Mouse (Mus musculus) forebrain, postnatal 0 days (tissue): ENCODE measurements around the gene Ikzf3. TPM values are rescaled to one million over a fixed set of nuclear protein-coding genes. Genes with fewer than 3 reads are reported as not detected.

Experiments used
- ATAC-seq: fragments of 200-750 bp; cut with Nextera tagmentation; 2 replicates; pipeline ENCODE4 v1.8.0; 2017; ENCODE audit warnings: mild to moderate bottlenecking, moderate library complexity
- DNase-seq: peaks from one replicate; pipeline ENCODE4 v3.0.0-alpha.2; 2015
- H3K27ac ChIP-seq: fragments of 300-500 bp; sonication (generic); 2 replicates; pipeline ENCODE4 v1.5.1; 2014; ENCODE audit warnings: low read depth, mild to moderate bottlenecking, antibody characterized with exemption, low read length, moderate library complexity, mixed read lengths
- H3K27me3 ChIP-seq: fragments of 300-500 bp; sonication (generic); 2 replicates; pipeline ENCODE4 v1.6.1; 2014; ENCODE audit warnings: mild to moderate bottlenecking, low read length, mixed read lengths; ENCODE audit not compliant: insufficient read depth
- H3K36me3 ChIP-seq: fragments of 300-500 bp; sonication (generic); 2 replicates; pipeline ENCODE4 v1.6.1; 2014; ENCODE audit warnings: mild to moderate bottlenecking, moderate library complexity; ENCODE audit not compliant: insufficient read depth
- H3K4me1 ChIP-seq: fragments of 300-500 bp; sonication (generic); 2 replicates; pipeline ENCODE4 v1.6.1; 2014; ENCODE audit warnings: antibody characterized with exemption; ENCODE audit not compliant: insufficient read depth
- H3K4me2 ChIP-seq: fragments of 300-500 bp; sonication (generic); 2 replicates; pipeline ENCODE4 v1.6.1; 2014; ENCODE audit warnings: low read depth, mild to moderate bottlenecking, moderate library complexity
- H3K4me3 ChIP-seq: fragments of 300-500 bp; sonication (generic); 2 replicates; pipeline ENCODE4 v1.5.1; 2014; ENCODE audit warnings: low read depth, low read length, mixed read lengths
- H3K9ac ChIP-seq: fragments of 300-500 bp; sonication (generic); 2 replicates; pipeline ENCODE4 v1.6.1; 2014; ENCODE audit warnings: mild to moderate bottlenecking
- H3K9me3 ChIP-seq: fragments of 300-500 bp; sonication (generic); 2 replicates; pipeline ENCODE4 v1.6.1; 2016; ENCODE audit warnings: low read length
- CTCF ChIP-seq: sonication (generic); IDR thresholded peaks from 2 replicates; pipeline ENCODE4 v1.5.1; 2016; ENCODE audit warnings: antibody characterized with exemption, control low read depth, low read depth
- WGBS: fragments of 180-500 bp; shearing (Covaris S2); extraction: QIAGEN DNeasy Blood & Tissue Kit; methylation state at CpG from one replicate; pipeline ENCODE4 v1.1.7; 2014; 5-methylcytosine and 5-hydroxymethylcytosine counted together
- polyA plus RNA-seq: library from polyadenylated mRNA; unstranded; fragments of >200 nt; fragmentation: Nextera tagmentation; extraction: Ambion mirVana; gene quantifications from 2 replicates; pipeline ENCODE4 v1.2.1, GENCODE M21; 2015
- total RNA-seq: library from RNA; depleted of rRNA; stranded (reverse); fragments of >200 nt; gene quantifications from 2 replicates; pipeline ENCODE4 v1.2.3, GENCODE M21; 2014

The Ikzf3 gene
- total and polyA plus RNA-seq, 2 experiments from 2014 or later: 0.14 to 0.21 TPM

- 89% methylated on average over 3 of the region's 3 CpGs for WGBS
- no peak overlapping the region for H3K4me3 ChIP-seq
- no peak for TF ChIP-seq CTCF
These were observed 37.4 kb upstream of the Ikzf3 start for GRCm38 (mm10) chr11:98583265-98583552.

DNA sequence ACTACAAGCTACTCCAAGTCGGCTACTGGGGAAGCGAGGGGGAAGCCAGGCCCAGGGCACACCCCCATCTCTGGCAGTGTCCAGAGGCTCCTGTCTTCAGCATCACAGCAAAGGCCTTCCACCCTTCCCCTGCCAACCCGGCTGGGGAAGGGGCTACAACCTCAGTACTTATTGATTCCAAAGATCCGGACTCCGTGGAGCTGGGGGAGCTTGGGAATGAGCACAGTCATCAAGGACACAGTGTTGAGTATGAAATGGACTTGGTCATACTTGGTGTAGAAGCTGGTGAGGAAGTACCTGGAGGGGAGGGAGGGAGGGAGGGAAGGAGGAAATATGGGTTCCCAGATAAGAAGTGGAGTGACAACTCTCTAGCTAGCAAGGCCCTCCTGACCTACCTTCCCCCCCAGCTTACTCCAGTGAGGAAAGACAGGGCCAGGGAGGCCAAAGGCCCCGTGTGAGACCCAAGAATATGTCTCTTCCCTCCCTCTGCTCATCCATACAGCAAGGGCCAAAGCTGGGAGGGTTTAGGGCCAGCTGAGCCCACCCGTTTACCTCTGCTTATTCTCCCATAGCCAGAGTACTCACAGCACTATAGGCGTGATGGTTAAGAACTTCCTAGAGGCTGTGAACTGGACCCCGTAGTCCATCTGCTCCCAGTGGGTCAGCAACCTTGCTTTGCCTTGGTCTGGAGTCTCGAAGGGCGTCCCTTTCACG, 36.9 kb upstream of the Ikzf3 start:
- Histone ChIP-seq H3K4me3 (no peak overlapping the region), H3K27ac (no peak overlapping the region), H3K4me1 (peaks cover 15% of the 10 kb centered on the region), H3K27me3 (no peaks in the 10 kb centered on the region), H3K9ac (no peak overlapping the region), H3K36me3 (peaks cover 25% of the 10 kb centered on the region), H3K9me3 (no peaks in the 10 kb centered on the region), H3K4me2 (no peak overlapping the region)
- DNase-seq (no peak), ATAC-seq (no peak)
- no peak for TF ChIP-seq CTCF
- 93% methylated on average over 12 of the region's 12 CpGs for WGBS

More at GRCm38 (mm10) chr11:98583265-98583552, 37.4 kb upstream of the Ikzf3 start:
- Histone ChIP-seq H3K27ac (no peak overlapping the region), H3K27me3 (no peaks in the 10 kb centered on the region), H3K9me3 (no peaks in the 10 kb centered on the region), H3K36me3 (peaks cover 25% of the 10 kb centered on the region), H3K4me1 (peaks cover 20% of the 10 kb centered on the region), H3K4me2 (no peak overlapping the region), H3K9ac (no peak overlapping the region)
- DNase-seq (no peak), ATAC-seq (no peak)

DNA sequence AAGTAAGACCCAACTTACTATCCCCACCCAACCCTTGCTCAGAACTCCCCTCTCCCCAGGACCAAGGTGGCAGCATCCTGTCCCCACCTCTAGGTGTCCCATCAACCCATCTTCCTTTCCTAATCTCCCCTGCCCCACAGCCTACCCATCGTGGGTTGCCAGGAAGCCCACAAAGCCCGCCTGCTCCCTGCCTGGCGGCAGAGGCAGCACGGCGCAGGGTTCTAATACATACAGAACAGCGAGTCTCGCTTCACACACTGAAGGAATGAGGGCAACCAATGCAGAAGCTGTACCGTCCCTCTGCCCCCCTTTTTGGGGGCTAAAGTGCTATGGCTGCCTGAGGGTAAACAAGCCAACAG, 36.2 kb upstream of the Ikzf3 start:
- Histone ChIP-seq H3K27me3 (no peaks in the 10 kb centered on the region), H3K4me2 (no peak overlapping the region), H3K9ac (no peak overlapping the region), H3K27ac (no peak overlapping the region), H3K4me3 (no peak overlapping the region), H3K4me1 (peaks cover 11% of the 10 kb centered on the region; the same call in 1 of the 2 replicates), H3K9me3 (no peaks in the 10 kb centered on the region), H3K36me3 (peaks cover 25% of the 10 kb centered on the region)
- DNase-seq (no peak), ATAC-seq (no peak)
- no peak for TF ChIP-seq CTCF
- WGBS: 80% methylated on average over 8 of the region's 8 CpGs

DNA sequence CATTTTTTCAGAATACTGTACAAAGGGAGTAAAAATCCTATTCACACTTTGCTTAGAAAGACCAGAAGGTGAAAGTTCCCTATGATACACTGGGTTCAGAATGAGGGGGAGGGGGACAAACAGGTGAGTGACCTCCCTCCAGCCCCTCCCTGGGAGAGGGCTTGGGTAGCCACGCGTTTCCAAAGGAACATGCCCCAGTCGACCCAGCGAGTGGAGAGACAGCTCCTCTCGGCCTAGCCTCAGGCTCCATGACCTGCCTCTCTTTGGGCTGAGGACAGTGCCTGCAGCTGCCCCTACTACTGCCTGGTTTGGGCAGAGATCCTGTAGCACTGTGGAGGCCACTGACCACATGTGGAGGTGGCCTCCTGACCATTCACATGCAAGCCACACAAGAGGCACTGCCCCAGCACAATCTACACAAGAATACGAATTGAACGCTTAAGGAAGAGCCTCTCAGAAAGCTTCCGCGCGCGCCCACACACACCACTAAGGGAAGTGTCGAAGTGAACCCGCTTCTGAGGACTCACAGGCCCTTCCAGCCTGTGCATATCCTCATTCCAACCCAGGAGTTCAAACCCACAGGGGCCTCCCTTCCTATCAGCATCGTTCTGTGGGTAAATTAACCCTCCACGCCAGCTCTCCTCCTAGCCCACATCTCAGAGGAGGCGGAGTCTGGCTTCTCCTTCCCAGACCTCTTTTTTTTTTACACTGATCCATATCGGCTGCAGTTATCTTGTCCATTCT, 35.6 kb upstream of the Ikzf3 start:
- peaks cover 11% of the 10 kb centered on the region; the same call in 1 of the 2 replicates for H3K4me1 ChIP-seq
- H3K36me3 ChIP-seq: peaks cover 25% of the 10 kb centered on the region
- H3K27ac ChIP-seq: no peak overlapping the region
- no peak overlapping the region for H3K4me2 ChIP-seq
- WGBS: 68% methylated on average over 17 of the region's 17 CpGs
- no peak for TF ChIP-seq CTCF
- H3K4me3 ChIP-seq: no peak overlapping the region
- H3K9ac ChIP-seq: no peak overlapping the region
- H3K9me3 ChIP-seq: no peaks in the 10 kb centered on the region
- no peak for ATAC-seq
- no peaks in the 10 kb centered on the region for H3K27me3 ChIP-seq
- no peak for DNase-seq

- Histone ChIP-seq H3K27ac (no peak overlapping the region), H3K4me3 (no peak overlapping the region), H3K27me3 (no peaks in the 10 kb centered on the region), H3K4me1 (peaks cover 1% of the 10 kb centered on the region; the same call in 1 of the 2 replicates), H3K36me3 (peaks cover 25% of the 10 kb centered on the region), H3K9ac (no peak overlapping the region), H3K9me3 (no peaks in the 10 kb centered on the region), H3K4me2 (no peak overlapping the region)
- ATAC-seq: no peak
- no peak for DNase-seq
- WGBS: 67% methylated on average over 16 of the region's 16 CpGs
- no peak for TF ChIP-seq CTCF
These were observed 34.7 kb upstream of the Ikzf3 start for GRCm38 (mm10) chr11:98580301-98581121.

DNA sequence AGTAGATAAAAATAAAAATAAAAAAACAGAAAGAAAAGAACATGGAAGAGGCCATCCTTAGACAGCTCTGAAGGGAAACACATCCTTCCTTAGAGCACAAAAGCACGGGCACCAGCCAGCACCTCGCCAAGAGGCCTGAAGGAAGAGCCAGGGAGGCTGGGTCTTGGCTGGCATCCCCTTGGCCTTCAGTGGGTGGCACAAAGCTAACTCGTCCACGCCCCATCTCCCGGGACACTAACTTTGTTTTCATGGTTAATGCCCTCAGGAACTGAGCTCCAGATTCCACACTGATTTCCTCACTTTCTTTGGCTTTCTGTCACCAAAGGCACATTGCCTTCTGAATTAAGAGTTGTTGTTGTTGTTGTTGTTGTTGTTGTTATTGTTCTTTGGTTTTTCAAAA, 31.9 kb upstream of the Ikzf3 start:
- H3K4me2 ChIP-seq: no peak overlapping the region
- no peak for DNase-seq
- H3K27me3 ChIP-seq: no peaks in the 10 kb centered on the region
- TF ChIP-seq CTCF: no peak
- H3K27ac ChIP-seq: no peak overlapping the region
- no peaks in the 10 kb centered on the region for H3K4me1 ChIP-seq
- peaks cover 16% of the 10 kb centered on the region for H3K36me3 ChIP-seq
- no peak overlapping the region for H3K4me3 ChIP-seq
- ATAC-seq: no peak
- WGBS: 70% methylated on average over 5 of the region's 5 CpGs
- no peak overlapping the region for H3K9ac ChIP-seq
- H3K9me3 ChIP-seq: no peaks in the 10 kb centered on the region

DNA sequence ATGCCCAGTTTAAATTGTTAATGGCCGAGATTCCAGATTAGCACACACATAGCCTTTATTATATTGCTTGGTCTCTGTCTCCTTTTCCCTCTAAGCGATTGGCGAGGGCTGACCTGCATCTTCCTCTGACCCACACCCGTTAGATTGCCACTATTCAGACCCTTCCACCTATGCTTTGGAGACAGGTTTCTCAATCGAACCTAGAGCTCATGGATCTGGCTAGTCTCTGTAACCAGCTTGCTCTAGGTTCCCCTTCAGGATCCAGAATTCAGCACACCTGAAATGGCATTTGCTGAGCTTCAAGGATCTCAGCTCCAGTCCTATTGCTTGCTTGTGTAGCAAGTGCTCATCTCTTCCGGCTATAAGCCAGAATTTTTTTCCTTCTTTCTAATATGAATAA, 23.6 kb upstream of the Ikzf3 start:
- no peaks in the 10 kb centered on the region for H3K27me3 ChIP-seq
- DNase-seq (no peak), ATAC-seq (no peak)
- no peaks in the 10 kb centered on the region for H3K36me3 ChIP-seq
- no peaks in the 10 kb centered on the region for H3K4me1 ChIP-seq
- no peaks in the 10 kb centered on the region for H3K9me3 ChIP-seq
- H3K4me2 ChIP-seq: no peak overlapping the region
- no peak overlapping the region for H3K4me3 ChIP-seq
- 83% methylated on average over 6 of the region's 6 CpGs for WGBS
- H3K27ac ChIP-seq: no peak overlapping the region
- H3K9ac ChIP-seq: no peak overlapping the region
- TF ChIP-seq CTCF: no peak
